Mouse (Mus musculus) layer of hippocampus, adult 2 months (tissue): ENCODE measurements at regions not wholly inside any gene's neighbourhood (a gene's known extent, or its start where the extent isn't known, plus 50 kb on each side); places are given as distances from the start of the nearest gene placed in this dataset.

Experiments
- DNase-seq, 2 experiments: peaks; one replicate each; pipeline ENCODE4 v3.0.0; 2022; ENCODE audit warnings: low spot score in 2 of 2
- H3K27ac ChIP-seq: fragments of 200-600 bp; 2 replicates; pipeline ENCODE4 v1.8.1; 2022
- H3K4me3 ChIP-seq: fragments of 200-600 bp; 2 replicates; pipeline ENCODE4 v1.8.1; 2022; ENCODE audit warnings: mild to moderate bottlenecking
- CTCF ChIP-seq: fragments of 200-600 bp; conservative IDR thresholded peaks from 2 replicates; pipeline ENCODE4 v1.8.1; 2022; ENCODE audit warnings: antibody characterized with exemption, mild to moderate bottlenecking, moderate library complexity

DNA sequence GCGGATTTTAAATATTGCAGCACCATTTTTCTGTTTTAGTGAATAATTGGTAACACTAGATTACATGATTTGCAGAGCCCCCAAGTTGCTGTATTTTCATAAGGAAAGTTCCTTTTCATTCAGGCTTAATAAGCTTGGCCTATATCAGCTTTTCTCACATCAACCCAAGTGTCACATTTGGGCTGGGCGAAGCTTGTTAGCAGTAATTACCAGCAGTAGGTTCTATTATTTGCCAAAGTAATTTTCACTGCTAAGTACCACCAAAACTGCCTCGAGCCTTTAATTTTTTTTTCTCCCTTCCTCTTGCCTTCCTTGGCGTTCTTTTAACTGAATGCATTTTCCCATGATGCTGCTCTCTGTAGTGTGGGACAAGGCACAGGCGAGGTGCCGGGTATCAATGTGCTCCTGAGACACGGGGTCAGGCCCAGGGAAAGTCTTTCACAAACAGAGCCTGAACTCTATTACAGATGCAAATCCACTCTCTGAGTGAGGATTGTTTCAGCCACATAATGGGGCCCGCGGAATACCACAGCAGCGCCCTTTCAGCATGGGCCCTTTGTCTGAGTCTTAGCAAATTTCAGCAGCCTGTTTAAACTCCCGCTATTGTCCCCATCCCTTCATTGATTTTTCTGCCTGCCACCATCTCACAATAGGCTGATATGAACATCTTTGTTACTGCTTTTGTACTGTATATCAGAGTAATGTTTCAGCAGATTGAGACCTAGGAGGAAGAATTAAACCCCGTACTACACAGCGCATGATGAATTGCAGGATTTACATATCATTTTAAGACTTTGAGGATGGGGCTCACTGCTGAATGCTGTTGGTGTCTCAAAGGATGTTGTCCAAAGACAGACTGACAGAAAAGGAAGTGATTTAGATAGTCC, 205.1 kb upstream of the Epha3 start:
- Histone ChIP-seq H3K4me3 (no peak overlapping the region), H3K27ac (no peak overlapping the region)
- DNase-seq, result peak; percentile 2 to 14
- TF ChIP-seq CTCF, result no peak

DNA sequence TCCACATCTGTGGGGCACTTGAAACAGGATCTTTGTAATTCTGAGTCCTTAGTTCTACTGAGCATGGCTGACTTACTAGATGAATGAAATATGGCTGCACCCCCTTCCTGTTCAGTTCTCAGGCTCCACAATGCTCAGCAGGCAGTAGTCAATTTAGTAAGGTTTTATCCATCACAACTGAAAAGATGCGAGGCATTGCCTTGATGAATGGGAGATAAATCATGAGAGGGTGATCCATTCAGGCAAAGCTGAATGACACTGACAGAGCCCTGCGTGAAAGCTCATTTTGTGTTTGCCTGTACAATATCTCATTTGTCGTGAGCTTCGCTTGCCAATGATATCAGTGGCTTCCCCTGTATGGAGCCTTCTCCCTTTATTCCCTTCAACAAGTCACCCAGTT, 198.6 kb upstream of the Epha3 start:
- no peak overlapping the region for H3K4me3 ChIP-seq
- no peak for TF ChIP-seq CTCF
- no peak overlapping the region for H3K27ac ChIP-seq
- no peak for DNase-seq

DNA sequence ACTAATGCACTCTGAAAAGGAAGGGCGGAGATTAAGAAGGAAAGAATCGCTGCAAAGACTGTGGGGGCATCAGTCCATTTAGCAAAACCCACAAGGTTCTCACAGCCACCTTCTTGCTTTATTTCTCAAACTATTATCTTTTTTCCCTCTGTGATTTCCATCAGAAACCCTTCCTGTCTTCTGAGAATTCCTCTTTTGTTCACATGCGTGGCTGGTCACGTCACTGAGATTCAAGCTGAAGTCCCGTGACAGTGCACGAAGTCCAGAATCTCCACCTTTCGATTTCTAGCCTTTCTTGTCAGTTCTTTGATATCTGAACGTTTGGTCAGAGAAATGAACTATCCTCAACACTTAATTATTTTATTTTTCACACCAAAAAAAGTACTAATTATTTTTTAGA, 194.7 kb upstream of the Epha3 start:
- Histone ChIP-seq H3K4me3 (no peak overlapping the region), H3K27ac (no peak overlapping the region)
- TF ChIP-seq CTCF, result no peak
- DNase-seq, result no peak

DNA sequence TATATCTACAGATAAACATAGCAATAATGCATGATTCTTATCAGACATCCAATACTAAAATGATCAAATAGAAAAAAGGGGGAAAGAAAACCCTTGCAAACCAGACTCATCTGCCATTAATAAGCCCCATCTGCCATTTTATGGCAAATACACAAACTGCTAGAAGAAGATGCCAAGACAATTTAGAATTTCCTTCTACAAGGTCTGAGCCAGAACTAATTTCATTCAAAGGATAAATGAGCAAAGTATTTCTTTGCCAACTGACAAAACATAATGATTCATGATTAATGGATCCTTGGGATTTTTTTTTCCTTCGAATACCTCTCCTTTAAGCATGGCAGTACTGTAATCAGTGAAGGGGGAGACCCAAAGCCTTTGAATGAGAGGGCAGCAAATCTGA, 190.4 kb upstream of the Epha3 start:
- H3K27ac ChIP-seq, result no peak overlapping the region
- TF ChIP-seq CTCF, result no peak
- no peak overlapping the region for H3K4me3 ChIP-seq
- DNase-seq, result peak in 1 of 2 experiments; percentile 11

DNA sequence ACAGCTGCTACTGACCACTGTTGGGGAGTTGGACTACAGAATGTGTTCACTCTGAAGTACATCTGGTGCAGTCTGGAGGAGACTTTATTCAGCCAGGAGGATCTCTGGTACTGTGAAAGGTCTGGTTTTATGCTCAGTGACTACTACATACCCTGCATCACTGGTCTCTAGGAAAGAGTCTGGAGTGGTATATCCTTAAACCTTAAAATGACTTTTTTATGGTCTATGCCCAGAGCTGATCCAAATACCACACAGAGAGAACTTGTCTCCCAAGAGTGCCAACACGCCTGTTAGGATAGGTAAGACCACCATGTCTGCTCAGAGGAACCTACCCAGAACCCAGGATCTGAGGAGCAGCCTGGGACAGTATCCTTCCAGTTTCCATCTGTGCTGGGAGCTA, 184.1 kb upstream of the Epha3 start:
- no peak for TF ChIP-seq CTCF
- no peak for DNase-seq
- Histone ChIP-seq H3K27ac (no peak overlapping the region), H3K4me3 (no peak overlapping the region)

DNA sequence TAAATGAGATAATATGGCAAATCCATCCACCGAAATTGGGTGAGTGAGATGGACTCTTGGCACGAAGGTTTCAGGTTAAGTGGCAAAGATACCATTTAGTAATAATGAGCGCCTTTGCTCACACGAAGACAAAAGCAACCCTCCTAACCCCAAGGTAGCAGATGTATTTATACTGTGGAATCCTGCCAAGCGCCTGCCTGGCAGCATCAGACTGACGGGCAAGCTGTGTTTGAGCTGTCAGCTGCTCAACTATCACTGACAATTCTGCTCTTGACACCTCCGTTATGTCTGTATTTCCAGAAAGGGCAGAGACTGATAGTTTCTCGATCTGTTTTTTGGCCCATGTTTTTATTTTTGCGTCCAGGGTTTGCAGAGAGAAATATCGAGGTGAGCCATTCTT, 169.1 kb upstream of the Epha3 start:
- no peak overlapping the region for H3K27ac ChIP-seq
- no peak for TF ChIP-seq CTCF
- peak; percentile 27 to 51 for DNase-seq
- H3K4me3 ChIP-seq, result no peak overlapping the region

DNA sequence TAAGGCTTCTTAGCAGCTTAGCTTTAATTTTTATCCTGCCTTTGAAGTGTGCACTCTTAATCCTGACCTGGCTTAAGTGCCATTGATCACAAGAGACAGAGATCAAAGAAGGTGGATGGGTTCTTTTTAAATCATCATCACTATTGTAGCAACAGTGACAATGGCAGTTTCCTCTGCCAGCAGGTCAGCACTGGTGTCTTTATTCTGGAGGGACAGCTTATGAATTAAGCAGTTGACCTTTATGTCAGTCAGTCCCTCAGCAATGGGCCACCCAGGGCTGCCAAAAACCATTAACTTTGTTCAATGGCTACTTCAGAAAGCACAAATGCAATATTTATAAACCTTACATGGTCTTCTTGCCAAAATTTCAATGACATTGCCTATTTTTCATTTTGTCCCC, 160.0 kb upstream of the Epha3 start:
- no peak for TF ChIP-seq CTCF
- no peak for DNase-seq
- Histone ChIP-seq H3K27ac (no peak overlapping the region), H3K4me3 (no peak overlapping the region)

DNA sequence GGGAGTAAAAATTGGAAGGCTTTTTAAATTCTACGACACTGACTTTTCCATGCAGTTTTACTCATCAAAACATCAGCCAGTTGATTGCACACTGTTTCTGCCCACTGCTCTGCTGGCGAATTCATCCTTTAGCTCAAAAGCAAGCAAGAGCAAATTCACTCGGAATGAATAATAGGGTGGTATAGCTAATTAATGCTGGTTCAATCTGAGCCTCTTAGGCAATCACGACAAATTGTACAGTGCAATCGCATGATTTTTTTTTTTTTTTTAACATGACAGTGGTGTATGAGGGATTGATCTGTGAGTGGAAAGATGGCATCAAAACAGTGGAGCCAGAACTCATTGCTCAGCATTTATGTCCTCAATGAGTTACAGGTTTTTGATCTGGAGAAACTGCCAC, 136.9 kb upstream of the Epha3 start:
- DNase-seq, result peak; percentile 22 to 32
- TF ChIP-seq CTCF, result no peak
- no peak overlapping the region for H3K27ac ChIP-seq
- H3K4me3 ChIP-seq, result no peak overlapping the region; the same call in 1 of the 2 replicates

DNA sequence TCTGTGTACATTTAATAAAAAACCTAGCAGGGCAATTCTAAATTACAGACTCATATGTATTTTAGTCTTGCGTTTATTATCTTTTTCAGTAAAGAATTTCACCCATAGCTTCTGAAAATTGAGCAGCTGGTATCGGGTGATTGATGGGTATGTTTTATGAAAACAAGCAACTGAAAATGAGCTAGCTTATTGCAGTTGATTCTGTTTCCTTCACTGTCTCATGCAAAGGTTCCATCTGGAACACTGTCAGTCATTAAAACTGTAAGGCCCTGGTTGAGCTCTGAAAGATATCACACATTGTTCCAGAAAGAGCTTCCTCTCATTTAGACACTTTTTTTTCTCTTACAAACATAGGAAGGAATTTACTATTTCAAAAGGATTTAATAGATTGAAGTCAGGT, 103.4 kb upstream of the Epha3 start:
- peak in 1 of 2 experiments; percentile 58 for DNase-seq
- no peak for TF ChIP-seq CTCF
- H3K27ac ChIP-seq, result no peak overlapping the region
- no peak overlapping the region for H3K4me3 ChIP-seq

DNA sequence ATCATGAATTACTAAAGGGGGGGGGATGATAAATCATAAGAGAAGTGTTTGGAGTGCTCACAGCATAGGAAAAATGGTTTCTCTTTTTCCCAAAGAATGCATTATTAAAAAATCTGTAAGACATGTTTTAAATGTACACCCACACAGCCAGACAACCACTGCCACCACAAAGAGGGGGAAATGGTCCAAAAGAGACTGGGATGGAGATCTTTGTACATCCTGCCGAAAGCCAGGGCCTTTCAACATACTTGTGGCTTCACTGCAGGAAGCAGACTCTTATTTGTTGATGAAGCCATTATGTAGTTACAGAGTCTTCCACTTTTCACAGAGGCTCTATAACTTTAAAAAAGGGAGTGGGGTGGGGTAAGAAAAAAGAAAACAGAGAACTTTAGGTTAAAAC, 96.8 kb upstream of the Epha3 start:
- Histone ChIP-seq H3K4me3 (no peak overlapping the region), H3K27ac (no peak overlapping the region)
- TF ChIP-seq CTCF, result no peak
- no peak for DNase-seq

DNA sequence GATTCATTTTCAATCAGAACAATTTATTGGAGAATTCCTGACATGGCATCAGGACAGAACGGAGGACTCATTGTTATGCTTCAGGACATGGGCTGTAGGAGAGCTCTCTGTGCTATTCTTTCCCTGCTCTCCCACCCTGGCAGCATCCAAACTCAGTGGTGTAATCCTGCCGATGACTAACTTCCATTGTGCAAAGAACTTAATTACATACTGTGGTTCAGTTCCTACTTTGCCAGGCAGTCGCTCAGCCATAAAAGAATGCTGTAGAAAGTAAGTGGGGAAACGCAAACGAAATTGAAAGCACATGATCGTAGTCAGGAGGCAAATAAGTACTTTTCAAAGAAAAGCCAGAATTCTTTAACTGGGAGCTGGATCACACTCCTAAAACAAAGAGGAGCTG, 94.2 kb upstream of the Epha3 start:
- peak overlapping the region; percentile 5 for H3K4me3 ChIP-seq
- H3K27ac ChIP-seq, result no peak overlapping the region
- DNase-seq, result peak in 1 of 2 experiments; percentile 4
- no peak for TF ChIP-seq CTCF

DNA sequence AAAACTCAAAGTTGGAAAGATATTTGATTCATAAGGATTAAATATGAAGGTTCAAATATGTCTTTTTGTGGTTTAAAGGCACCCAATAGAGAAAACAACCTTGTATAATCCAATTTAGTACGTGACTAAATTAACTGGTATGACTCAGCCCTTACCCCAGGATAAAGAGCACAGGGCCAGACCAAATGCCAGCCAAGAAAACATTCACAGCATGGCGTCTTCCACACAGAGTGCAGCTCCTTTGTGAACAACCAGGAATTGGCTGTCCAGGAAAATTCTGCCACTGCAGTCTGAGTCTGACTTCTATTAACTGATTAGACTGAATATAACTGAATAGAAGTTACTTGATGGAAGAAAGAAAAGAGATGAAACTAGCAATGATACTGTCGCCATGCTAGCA, 61.2 kb upstream of the Epha3 start:
- DNase-seq, result no peak
- Histone ChIP-seq H3K27ac (no peak overlapping the region), H3K4me3 (no peak overlapping the region)
- no peak for TF ChIP-seq CTCF

DNA sequence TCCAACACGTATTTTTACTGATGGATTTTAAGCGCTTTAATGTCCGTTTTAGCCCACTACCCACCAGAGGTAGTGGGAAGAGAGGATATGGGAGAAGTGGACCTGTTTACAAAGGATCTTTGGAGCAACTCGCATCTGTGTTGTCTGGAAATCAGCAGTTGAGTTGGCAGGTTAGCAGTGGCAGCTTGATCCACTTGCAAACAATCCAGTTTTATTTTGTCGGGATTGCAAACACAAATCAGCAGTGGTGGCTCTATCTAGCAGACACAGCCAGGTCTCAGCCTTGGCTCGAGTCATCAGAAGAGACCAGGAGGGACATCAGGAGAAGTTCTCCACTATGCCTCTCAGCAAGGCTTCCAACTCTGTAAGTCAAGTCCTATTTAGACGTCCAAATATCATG, 57.2 kb upstream of the Epha3 start:
- Histone ChIP-seq H3K27ac (no peak overlapping the region), H3K4me3 (no peak overlapping the region)
- no peak for TF ChIP-seq CTCF
- DNase-seq, result no peak
